Mouse (Mus musculus): ENCODE measurements at regions not wholly inside any gene's neighbourhood (a gene's known extent, or its start where the extent isn't known, plus 50 kb on each side); places are given as distances from the start of the nearest gene placed in this dataset.

DNA sequence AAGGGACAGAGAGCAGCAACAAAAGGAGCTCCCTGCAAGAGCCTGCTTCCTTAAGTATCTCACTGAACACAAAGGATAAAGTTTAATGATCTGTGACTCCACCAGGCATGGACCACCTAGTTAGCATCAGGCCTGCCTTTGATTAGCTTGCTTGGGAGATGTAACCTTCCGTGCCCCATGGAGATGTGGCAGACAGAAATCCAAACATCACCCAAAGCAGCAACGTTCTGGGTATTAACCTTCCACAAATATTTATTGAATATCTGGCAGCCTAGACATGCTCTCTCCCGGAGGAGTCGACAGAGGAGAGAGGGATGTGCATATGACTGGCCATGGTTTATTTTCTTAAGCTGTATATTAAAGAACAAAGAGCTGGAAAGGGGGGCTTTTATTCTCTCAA is 67.6 kb upstream of the Arhgap28 start:
- TF ChIP-seq TAL1 (conservative IDR thresholded peaks at IDR 0.05; ENCODE audit: low read depth, low read length): no peak
- TF ChIP-seq GATA2 (IDR thresholded peaks at IDR 0.05; ENCODE audit: borderline replicate concordance, low read depth, low read length): no peak
- no peak for TF ChIP-seq CTCF (IDR thresholded peaks at IDR 0.05; ENCODE audit: low read depth, low read length)
- no peak for TF ChIP-seq POLR2AphosphoS5 (IDR thresholded peaks at IDR 0.05; ENCODE audit: insufficient replicate concordance, low read depth, low read length)
